Mouse (Mus musculus): ENCODE data around the gene Arv1. TPM values are rescaled to one million over a fixed set of nuclear protein-coding genes. Genes with fewer than 3 reads are reported as not detected.
A peak's percentile ranks its signal among the peaks of the same experiment; 100 is the strongest.

Gene Arv1
- total RNA-seq, 2 experiments from 2014 or later, result 10.7 to 13.4 TPM

DNA sequence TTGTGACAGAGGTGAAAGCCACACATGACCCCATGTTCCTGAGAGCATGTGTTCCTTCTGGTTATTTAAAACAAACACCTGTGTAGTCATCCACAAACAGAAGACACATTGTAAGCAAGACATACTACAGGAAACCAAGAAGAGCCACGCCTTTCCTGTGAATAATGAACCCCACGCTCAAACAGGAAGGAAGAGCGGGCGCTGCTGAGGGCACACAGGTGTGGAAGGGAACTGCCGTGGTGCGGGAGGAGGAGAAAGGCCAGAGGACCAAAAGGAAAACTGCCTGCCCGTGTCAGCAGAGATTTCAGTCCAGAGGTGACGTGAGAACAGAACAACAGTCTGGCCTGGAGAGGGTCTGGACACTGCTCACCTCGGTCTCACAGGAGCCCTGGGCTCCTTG, 20.9 kb upstream of the Arv1 start:
- no peak for TF ChIP-seq CTCF (conservative IDR thresholded peaks at IDR 0.05)
- no peak for DNase-seq (ENCODE audit: low spot score in 2 of 2)
- no peak overlapping the region for H3K4me3 ChIP-seq
- H3K27ac ChIP-seq, result no peak overlapping the region

DNA sequence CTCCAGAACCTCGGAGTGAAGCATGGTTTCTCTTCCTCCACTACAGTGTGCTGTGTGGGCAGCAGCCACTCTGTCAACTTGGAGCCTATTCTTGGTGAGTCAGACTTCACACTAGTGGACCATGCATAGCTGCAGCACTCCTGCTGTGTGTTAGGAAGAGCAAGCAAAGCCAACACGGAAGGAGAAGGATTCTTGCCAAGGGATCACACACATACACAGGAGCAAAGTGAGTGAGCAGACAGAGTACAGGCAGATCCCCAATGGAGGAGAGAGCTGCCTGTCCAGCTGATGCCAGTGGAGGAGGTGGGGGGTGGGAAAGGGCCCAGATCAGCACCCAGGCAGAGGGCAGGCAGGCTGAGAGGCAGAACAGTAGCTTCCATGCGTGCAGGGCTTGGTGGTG, 19.8 kb upstream of the Arv1 start:
- Histone ChIP-seq H3K4me3 (no peak overlapping the region), H3K27ac (peak overlapping the region; percentile 48; the same call in 1 of the 2 replicates)
- no peak for TF ChIP-seq CTCF (conservative IDR thresholded peaks at IDR 0.05)
- peak in 1 of 2 experiments; percentile 28 for DNase-seq (ENCODE audit: low spot score in 2 of 2)

DNA sequence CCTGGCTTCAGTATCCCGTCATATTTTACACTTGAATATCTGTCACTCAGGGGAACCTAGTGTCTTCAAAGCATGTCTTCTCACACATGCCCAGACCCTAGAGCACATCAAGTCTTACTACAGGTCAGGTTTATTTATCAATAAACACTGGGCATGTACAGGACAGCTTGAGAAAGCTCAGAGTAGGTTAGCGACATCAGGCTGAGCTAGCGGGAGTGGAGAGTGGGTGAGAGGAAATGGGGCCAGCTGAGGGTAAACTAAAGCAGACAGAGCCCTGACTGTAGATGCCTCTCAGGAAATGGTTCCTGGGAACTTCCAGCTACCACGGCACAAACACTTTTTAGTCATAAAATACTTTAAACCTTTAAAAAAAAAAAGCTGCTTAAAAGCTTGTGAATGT, 18.4 kb upstream of the Arv1 start:
- 0 out of 2 replicates have a peak overlapping the region, but pooled peaks have one; percentile 14 for H3K27ac ChIP-seq
- DNase-seq (ENCODE audit: low spot score in 2 of 2), result no peak
- TF ChIP-seq CTCF (conservative IDR thresholded peaks at IDR 0.05), result no peak

DNA sequence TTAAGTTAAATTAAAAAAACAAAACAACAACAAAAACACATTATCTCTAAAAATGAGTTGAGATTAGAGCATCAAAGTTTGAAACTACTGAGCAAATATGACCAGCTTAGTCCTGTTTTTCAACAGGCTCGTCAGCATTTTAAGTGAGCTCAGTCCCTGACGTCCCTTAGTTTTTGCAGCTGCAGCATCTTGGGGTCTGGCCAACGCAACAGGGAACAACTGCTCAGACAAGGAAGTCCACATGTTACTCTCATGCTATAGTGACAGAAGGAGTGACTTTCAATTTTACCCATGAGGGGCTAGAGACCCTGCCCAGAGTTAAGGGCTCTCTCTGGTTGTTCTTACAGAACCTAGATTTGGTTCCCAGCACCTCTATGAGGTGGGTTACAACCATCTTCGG, 17.6 kb upstream of the Arv1 start:
- 0 out of 2 replicates have a peak overlapping the region, but pooled peaks have one; percentile 43 for H3K27ac ChIP-seq
- no peak overlapping the region for H3K4me3 ChIP-seq
- no peak for DNase-seq (ENCODE audit: low spot score in 2 of 2)
- no peak for TF ChIP-seq CTCF (conservative IDR thresholded peaks at IDR 0.05)

More for the DNA sequence above, 18.4 kb upstream of the Arv1 start:
- H3K4me3 ChIP-seq, result no peak overlapping the region

DNA sequence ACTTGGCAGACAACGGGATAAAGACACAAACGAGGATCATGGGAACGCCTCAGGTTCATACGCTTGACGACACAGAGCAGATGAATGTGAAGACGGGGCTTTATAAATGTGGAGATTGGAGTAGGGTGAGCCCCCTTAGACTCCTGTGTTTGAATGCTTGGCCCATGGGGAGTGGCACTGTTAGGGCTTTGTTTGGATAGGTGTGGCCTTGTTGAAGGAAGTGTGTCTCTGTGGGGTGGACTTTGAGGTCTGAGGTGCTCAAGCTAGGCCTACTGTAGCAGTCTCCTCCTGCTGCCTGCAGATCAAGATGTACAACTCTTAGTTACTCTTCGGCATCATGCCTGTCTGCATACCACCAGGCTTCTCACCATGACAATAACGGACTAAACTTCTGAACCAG, 16.1 kb upstream of the Arv1 start:
- Histone ChIP-seq H3K27ac (no peak overlapping the region), H3K4me3 (no peak overlapping the region)
- no peak for DNase-seq (ENCODE audit: low spot score in 2 of 2)
- TF ChIP-seq CTCF (conservative IDR thresholded peaks at IDR 0.05), result no peak

DNA sequence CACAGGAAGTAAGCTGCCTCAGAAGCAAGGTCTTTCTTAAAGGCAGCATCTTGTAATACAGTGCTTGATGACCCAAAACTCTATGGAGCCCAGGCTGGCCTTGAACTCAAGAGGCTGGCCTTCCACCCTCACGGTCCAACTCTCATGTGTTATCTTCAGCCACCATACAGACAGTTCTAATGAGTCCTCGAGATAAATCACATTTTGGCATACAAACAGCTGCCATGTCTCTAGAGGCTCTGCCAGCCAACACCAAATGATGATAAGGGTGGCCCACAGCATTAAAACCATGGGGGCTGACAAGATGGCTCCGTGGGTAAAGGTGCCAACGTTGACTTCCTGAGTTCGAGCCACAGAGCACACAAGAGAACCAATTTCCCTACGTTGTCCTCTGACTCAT, 8.7 kb upstream of the Arv1 start:
- no peak for DNase-seq (ENCODE audit: low spot score in 2 of 2)
- Histone ChIP-seq H3K27ac (no peak overlapping the region), H3K4me3 (no peak overlapping the region)
- no peak for TF ChIP-seq CTCF (conservative IDR thresholded peaks at IDR 0.05)

DNA sequence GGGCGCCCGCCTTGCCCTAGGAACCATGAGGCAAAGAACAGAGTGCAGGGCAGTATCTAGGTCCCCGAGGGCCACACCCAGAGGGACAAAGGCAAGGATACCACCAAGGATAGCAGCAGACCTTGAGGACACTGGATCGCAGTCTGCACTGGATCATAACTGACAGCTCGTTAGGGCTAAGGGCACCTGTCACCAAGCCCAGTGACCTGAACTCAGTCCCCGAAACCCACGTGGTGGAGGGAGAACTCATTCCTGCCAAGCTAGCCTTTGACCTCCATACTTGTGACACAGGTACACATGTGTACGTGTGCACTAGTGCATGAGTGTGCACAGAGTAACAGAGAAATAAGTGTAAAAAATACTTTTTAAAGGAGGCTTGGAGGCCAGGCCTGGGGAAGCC, 6.2 kb upstream of the Arv1 start:
- H3K4me3 ChIP-seq, result no peak overlapping the region
- no peak for DNase-seq (ENCODE audit: low spot score in 2 of 2)
- no peak overlapping the region for H3K27ac ChIP-seq
- no peak for TF ChIP-seq CTCF (conservative IDR thresholded peaks at IDR 0.05)

DNA sequence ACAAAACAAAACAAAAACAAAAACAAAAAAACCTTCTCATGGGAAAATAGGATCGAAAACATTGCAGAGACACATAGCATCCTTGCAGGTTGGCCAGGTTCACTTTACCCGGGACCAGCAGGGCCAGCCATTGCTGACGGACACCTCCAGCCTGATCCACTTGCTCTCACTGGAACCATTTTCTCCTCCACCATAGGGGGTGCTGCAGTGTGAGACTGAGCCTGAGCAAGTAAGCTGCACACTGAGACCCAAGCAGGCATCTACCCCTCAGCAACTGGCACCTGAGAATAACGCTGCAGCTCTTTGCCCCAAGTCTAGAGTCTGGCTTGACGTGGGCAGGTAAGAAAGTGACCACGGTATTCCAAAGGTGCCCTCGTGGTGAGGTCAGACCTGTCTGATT, 1.8 kb upstream of the Arv1 start:
- H3K27ac ChIP-seq, result no peak overlapping the region
- no peak overlapping the region; the same call in 1 of the 2 replicates for H3K4me3 ChIP-seq
- DNase-seq (ENCODE audit: low spot score in 2 of 2), result no peak
- TF ChIP-seq CTCF (conservative IDR thresholded peaks at IDR 0.05), result peak; percentile 54

DNA sequence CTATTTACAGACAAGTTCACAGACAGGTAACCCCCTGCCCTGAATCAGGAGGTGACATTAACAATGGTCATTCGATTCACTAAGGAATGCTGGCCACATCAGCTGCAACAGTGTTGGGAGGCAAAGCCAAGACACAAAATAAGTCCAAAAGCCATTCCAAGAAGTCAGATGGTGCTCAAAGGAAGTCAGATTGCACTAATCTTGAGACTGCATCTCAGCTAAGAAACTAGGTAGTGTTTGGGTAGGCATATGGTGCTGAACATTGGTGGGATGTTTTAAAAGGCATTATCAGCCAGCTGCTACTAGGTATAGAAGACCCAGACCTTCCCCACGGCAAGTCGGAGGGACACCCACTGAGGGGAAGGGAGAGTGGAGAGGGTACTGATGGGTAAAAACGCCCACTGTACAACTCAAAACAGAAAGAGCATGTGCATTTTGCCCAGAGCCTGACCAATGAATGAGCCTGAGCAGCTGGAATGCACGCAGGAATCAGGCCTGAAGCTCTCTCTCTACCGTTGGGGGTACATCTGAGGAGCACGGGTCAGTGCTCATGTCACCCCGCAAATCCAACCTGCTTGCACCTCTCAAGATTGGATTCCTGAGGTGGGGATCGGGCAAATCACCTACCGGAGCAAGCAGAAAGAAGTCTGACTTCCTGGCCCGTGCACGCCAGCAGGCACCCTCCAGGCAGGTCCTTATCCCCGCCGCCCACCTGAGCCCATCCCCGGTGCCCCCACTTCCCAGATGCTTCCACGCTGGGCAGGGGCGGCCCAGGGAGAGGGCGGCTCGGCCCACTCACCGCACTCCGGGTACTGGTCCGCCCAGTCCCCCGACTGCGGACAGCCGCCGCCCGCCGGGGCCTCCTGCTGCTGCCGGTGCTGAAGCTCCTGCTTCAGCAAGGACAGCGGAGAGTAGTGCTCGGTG, 739 bp upstream of the Arv1 start:
- no peak for TF ChIP-seq CTCF (conservative IDR thresholded peaks at IDR 0.05)
- Histone ChIP-seq H3K27ac (peak overlapping the region; percentile 90), H3K4me3 (peak overlapping the region; percentile 95)
- DNase-seq (ENCODE audit: low spot score in 2 of 2), result no peak

DNA sequence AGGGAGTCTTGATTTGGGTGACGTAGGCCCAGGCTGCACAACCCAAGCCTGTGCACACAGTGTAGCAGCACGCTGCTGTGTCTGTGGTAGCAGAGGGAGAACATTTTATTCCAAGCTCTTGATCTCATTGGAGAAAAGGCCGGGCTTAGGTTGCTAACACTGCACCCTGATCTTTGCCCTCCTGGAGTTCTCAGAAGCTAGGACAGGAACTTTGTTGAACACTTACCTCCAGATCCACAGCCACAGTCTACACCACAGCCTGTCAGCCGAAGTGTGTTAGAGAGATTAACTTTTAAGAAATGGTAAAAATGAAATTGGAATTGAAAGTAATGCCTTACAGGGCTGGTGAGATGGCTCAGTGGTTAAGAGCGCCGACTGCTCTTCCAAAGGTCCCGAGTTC, 2.4 kb downstream of the Arv1 start:
- no peak overlapping the region for H3K27ac ChIP-seq
- H3K4me3 ChIP-seq, result no peak overlapping the region
- no peak for DNase-seq (ENCODE audit: low spot score in 2 of 2)
- no peak for TF ChIP-seq CTCF (conservative IDR thresholded peaks at IDR 0.05)

DNA sequence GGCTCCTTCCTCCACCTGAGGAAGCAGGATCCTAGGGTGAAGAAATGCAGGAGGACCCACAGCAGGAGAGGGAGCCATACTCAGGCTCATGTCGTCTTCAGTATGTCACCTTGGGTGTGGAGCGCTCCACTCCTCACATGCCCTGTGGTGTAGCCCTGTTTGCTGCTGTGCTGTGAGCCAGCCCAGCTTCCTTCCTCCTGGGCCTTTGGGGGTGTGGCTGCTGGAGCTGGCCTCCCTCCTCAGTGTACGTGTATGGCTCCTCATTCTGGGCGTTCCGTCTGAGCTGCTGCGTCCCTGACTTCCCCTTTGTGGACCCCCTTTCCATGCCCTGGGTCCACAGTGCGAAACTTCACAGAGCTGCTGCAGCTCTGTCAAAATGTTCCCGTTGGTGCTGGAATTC, 10.9 kb downstream of the Arv1 start:
- no peak for TF ChIP-seq CTCF (conservative IDR thresholded peaks at IDR 0.05)
- DNase-seq (ENCODE audit: low spot score in 2 of 2), result no peak
- no peak overlapping the region for H3K4me3 ChIP-seq
- H3K27ac ChIP-seq, result no peak overlapping the region

DNA sequence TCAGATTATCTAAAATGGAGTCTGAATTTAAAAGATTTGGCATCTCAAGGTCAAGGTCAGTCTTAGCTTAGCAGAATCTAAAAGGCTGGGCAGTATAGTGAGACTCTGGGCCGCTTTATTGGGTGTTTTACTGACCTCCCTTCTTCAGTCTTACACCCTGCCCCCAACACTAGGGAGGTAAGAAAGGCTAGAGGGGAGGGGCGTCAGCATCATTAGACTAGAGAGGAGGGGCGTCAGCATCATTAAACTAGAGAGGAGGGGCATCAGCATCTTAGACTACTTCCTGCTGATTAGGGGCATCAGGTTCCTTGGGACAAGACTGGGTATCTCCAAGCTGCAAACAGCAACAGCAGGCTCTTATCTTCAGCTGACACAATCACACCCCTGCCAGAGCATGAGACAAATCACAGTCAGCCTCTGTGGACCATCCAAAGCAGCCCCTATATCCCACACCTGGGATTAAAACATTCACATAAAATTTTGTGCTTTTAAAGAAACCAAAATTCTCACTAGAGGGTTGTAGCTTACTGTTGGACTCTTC, 13.5 kb downstream of the Arv1 start:
- DNase-seq (ENCODE audit: low spot score in 2 of 2), result no peak
- TF ChIP-seq CTCF (conservative IDR thresholded peaks at IDR 0.05), result no peak
- H3K27ac ChIP-seq, result no peak overlapping the region
- H3K4me3 ChIP-seq, result no peak overlapping the region

DNA sequence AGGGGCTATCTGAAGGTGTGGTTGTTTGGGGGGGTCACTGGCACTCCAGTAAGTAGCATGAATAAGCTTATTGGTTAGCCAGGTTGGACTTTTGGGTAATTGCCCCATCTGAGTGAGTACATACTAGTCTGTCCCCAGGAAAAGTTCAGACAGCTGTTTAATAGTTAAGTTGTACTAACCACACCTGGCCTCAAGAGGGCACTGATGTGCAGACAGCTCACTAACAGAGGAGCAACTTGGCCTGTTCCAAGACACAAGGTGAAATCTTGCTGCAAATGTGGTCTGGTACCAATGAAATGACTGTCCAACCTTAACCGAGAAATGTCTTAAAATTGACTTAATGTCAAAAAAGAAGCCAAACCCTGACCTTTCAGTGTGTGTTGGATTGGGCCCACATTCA, 17.3 kb downstream of the Arv1 start:
- H3K4me3 ChIP-seq, result no peak overlapping the region
- H3K27ac ChIP-seq, result no peak overlapping the region
- DNase-seq (ENCODE audit: low spot score in 2 of 2), result no peak
- TF ChIP-seq CTCF (conservative IDR thresholded peaks at IDR 0.05), result peak; percentile 71

DNA sequence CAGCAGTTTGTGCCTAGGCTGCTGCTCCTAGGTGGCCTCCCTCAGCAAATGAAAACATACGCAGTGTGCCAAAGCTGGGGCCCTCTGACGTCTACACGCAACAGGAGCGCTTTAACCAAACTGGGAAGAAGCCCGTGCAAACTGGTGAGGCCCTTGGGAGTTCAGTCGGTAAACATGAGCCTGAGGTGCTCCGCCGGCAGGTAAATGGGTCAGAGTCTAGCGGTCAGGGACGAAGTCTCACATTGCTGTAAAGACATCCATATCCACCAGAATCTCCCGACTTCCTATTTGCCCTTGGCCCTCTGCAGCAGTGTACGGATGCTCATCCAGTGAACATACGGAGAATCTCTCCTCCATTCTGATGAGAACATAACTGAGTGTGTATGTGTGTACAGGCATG, 24.7 kb downstream of the Arv1 start:
- Histone ChIP-seq H3K4me3 (no peak overlapping the region), H3K27ac (no peak overlapping the region)
- DNase-seq (ENCODE audit: low spot score in 2 of 2), result no peak
- TF ChIP-seq CTCF (conservative IDR thresholded peaks at IDR 0.05), result no peak
